Mouse (Mus musculus) cerebellum, adult 11-12 months (tissue): Measurements from ENCODE around the gene Gm14180.
"Not testable (repeated sequence)": the region's sequence is repeated elsewhere in the genome, so short reads cannot be mapped to it uniquely, and the experiment has no call there.

Experiments used
- DNase-seq: peaks from one replicate; pipeline ENCODE4 v3.0.0; 2022

Gm14180 gene

GRCm38 (mm10) chr11:99734190-99734589 is at the start of gene Gm14180:
Gm14180 (minus strand) TSS chr11:99734290.
- no peak for DNase-seq

- DNase-seq: no peak
Measured at GRCm38 (mm10) chr11:99780604-99781003, 46.5 kb upstream of the Gm14180 start, which contains the start of gene Krtap4-8. Krtap4-8 (minus strand) TSS chr11:99780704.

DNA sequence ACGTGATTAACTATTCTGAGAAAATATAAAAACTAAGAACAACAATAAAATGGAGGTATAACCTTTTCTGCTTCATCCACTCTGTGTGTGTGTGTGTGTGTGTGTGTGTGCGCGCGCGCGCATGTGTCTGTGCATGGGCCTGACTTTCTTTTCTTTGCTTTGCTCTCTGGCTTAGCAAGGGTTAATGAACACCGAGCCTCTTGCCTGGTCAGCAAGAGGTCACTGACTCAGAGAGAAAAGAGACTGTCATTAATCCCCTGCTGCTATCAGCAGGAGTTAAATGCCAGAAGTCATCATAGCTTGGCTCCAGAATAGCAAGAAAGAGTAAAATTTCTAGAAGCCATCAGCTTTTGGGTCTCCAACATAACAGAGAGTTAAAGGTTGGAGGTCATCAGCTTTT is 44.3 kb upstream of the Gm14180 start:
- no peak for DNase-seq

GRCm38 (mm10) chr11:99772813-99773212 is 38.7 kb upstream of the Gm14180 start, which contains the start of gene Gm11595:
Gm11595 (minus strand) TSS chr11:99772913.
- not testable (repeated sequence) for DNase-seq

DNA sequence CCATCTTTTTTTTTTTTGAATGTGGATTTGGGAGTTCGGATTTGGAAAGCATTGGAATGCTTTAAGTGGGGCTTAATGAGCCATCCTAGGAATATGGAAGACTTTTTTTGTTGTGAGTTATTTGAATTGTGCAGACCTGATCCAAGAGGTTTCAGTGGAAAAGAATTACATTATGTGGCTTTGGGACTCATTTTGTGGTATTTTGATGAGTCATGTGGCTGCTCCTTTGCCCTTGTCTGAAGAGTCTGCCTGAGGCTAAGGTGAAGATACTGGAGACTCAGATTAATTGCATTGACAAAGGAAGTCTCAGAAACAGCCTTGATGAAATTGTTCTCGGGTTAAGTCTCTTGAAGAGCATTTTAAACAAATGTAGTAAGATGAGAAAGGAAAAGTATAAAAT is 34.3 kb upstream of the Gm14180 start:
- no peak for DNase-seq

DNA sequence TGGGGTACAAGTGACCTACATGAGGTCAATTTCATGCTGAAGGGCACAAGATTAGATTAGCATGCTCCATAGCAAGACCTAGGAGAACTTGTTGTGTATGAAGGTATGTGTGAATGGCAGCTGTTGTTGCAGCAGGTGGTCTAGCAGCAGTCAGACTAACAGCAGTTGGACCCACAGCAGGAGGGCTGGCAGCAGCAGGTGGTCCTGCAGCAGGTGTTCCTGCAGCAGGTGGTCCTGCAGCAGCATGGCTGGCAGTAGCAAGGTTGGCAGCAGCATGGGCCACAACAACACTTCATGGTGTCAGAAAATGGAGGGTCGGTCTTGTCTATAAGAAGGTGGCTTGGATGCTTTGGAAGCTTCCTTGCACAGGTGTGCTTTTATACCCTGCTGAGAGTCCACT is 24.8 kb upstream of the Gm14180 start:
- no peak for DNase-seq

DNA sequence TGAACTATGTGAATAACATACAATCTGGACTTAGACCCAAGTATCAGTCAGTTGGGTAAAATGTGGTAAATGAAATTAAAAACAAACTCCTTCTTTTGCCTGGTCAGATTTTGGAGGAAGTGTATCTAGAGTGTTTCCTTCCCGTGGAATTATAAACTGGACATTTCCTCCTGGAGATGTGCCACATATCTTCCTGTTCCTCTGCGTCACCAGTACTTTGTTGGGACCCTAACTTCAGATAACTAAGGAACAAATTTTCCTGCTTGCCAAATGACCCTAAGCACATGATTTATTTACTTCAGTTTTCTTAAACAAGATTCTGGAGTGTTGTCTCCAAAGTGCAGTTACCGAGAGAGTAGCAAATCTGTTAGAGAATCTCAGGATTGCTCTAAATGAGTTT is 9.9 kb upstream of the Gm14180 start:
- DNase-seq: no peak

DNA sequence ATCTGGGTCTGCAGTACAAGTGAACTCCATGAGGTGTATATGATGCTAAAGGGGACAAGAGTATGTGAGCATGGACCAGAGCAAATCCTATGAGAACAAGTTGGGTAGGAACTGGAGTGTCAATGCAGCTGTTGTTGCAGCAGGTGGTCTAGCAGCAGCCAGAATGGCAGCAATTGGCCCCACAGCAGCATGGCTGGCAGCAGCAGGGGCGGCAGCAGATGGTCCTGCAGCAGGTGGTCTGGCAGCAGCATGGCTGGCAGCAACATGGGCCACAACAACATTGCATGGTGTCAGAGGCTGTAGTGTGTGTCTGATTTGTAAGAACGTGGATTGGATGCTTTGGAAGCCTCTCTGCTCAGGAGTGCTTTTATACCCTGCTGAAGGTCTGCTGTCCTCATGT is 10.0 kb downstream of the Gm14180 start:
- no peak for DNase-seq

GRCm38 (mm10) chr11:99718759-99719158 is 15.3 kb downstream of the Gm14180 start:
- no peak for DNase-seq

DNA sequence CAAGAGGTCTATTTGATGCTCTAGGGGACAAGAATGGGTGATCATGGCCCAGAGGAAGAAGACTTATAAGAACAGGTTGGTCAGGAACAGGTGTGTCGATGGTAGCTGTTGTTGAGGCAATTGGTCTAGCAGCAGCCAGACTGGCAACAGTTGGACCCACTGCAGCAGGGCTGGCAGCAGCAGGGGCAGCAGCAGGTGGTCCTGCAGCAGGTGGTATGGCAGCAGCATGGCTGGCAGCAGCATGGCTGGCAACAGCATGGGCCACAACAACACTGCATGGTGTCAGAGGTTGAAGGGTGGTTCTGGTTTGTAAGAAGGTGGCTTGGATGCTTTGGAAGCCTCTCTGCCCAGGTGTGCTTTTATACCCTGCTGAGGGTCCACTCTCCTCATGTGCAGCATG is 43.6 kb downstream of the Gm14180 start, which contains the start of gene Gm14190:
Gene Gm14190 (minus strand): TSS at position 278 of the 400 bp plus-strand sequence.
- DNase-seq: no peak

DNA sequence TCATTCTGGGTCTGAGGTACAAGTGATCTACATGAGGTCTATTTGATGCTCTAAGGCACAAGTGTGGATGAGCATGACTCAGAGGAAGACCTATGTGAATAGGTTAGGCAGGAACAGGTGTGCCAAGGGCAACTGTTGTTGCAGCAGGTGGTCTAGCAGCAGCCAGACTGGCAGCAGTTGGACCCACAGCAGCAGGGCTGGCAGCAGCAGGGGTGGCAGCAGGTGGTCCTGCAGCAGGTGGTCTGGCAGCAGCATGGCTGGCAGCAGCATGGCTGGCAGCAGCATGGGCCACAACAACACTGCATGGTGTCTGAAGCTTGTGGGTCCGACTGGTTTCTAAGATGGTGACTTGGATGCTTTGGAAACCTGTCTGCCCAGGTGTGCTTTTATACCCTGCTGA is 48.9 kb downstream of the Gm14180 start:
- DNase-seq: not testable (repeated sequence)
